Mouse (Mus musculus): ENCODE results near the gene Adamtsl5.

Gene Adamtsl5

GRCm38 (mm10) chr10:80348244-80348781 is at the start of gene Adamtsl5:
TSS of gene Adamtsl5 (minus strand) at chr10:80348412.
- DNase-seq: peak; percentile 84

GRCm38 (mm10) chr10:80397524-80398173 is 49.4 kb upstream of the Adamtsl5 start:
- DNase-seq: no peak

- no peak for DNase-seq
Measured at GRCm38 (mm10) chr10:80396822-80397523, 48.8 kb upstream of the Adamtsl5 start.

GRCm38 (mm10) chr10:80395025-80395627 is 46.9 kb upstream of the Adamtsl5 start:
- DNase-seq: no peak

- no peak for DNase-seq
Measured at GRCm38 (mm10) chr10:80392687-80393086, 44.5 kb upstream of the Adamtsl5 start.

GRCm38 (mm10) chr10:80390697-80391096 is 42.5 kb upstream of the Adamtsl5 start:
- no peak for DNase-seq

- DNase-seq: no peak
Measured at GRCm38 (mm10) chr10:80389185-80389708, 41.0 kb upstream of the Adamtsl5 start.

GRCm38 (mm10) chr10:80388731-80389130 is 40.5 kb upstream of the Adamtsl5 start:
- DNase-seq: no peak

- peak; percentile 97 for DNase-seq
Measured at GRCm38 (mm10) chr10:80387522-80387959, 39.3 kb upstream of the Adamtsl5 start, which contains the start of gene Mex3d. TSS of gene Mex3d (minus strand) at chr10:80387659.

- DNase-seq: peak; percentile 60
Measured at GRCm38 (mm10) chr10:80386735-80387471, 38.7 kb upstream of the Adamtsl5 start.

- no peak for DNase-seq
Measured at GRCm38 (mm10) chr10:80385811-80386734, 37.9 kb upstream of the Adamtsl5 start.

GRCm38 (mm10) chr10:80385310-80385709 is 37.1 kb upstream of the Adamtsl5 start:
- DNase-seq: no peak

- no peak for DNase-seq
Measured at GRCm38 (mm10) chr10:80384709-80385108, 36.5 kb upstream of the Adamtsl5 start.

- DNase-seq: no peak
Measured at GRCm38 (mm10) chr10:80384115-80384639, 36.0 kb upstream of the Adamtsl5 start.

- no peak for DNase-seq
Measured at GRCm38 (mm10) chr10:80383431-80383830, 35.2 kb upstream of the Adamtsl5 start.

- DNase-seq: no peak
Measured at GRCm38 (mm10) chr10:80382641-80383365, 34.6 kb upstream of the Adamtsl5 start.

GRCm38 (mm10) chr10:80377716-80378115 is 29.5 kb upstream of the Adamtsl5 start:
- DNase-seq: peak; percentile 70

- DNase-seq: peak; percentile 97
Measured at GRCm38 (mm10) chr10:80376160-80376559, 27.9 kb upstream of the Adamtsl5 start.

- DNase-seq: peak; percentile 84
Measured at GRCm38 (mm10) chr10:80374063-80374462, 25.9 kb upstream of the Adamtsl5 start.

GRCm38 (mm10) chr10:80372706-80373105 is 24.5 kb upstream of the Adamtsl5 start:
- DNase-seq: no peak

Measured in thymus, postnatal 4 days (tissue).